Mouse (Mus musculus) myocyte (in vitro differentiated cells): ENCODE measurements around the gene Slc37a1.

Experiments
- MYOD1 ChIP-seq, 3 experiments: IDR thresholded peaks; one replicate each; pipeline ENCODE4 v1.6.1; 2011; ENCODE audit warnings: control low read depth in 2 of 3, low read depth in 2 of 3, mild to moderate bottlenecking in 2 of 3, moderate library complexity in 1 of 3; ENCODE audit not compliant: insufficient read length in 2 of 3, control insufficient read depth in 1 of 3
- POLR2A ChIP-seq: IDR thresholded peaks from one replicate; pipeline ENCODE4 v1.6.1; 2011; ENCODE audit warnings: low read depth, mild to moderate bottlenecking, control low read depth, moderate library complexity; ENCODE audit not compliant: insufficient read length
- USF1 ChIP-seq: IDR thresholded peaks from one replicate; pipeline ENCODE4 v1.6.1; 2011; ENCODE audit warnings: low read depth, mild to moderate bottlenecking, control low read depth, moderate library complexity

DNA sequence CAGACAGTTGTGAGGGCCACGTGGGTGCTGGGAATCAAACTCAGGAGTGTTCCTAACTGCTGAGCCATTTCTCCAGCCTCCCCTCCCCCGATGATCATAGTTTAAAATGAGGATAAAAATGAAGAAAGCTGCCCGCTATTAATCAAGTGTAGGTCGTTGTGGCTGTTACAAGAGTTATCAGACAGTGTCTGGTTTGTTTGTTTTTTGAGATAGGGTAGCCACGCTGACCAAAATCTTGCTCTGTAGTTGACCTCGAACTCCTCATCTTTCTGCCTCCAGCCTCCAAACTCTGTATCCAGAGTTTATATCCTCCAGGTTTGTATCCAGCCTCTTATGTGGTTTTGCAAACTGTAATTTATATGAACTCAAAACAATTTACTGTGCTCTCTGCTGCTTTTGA, 6.3 kb upstream of the Slc37a1 start:
- TF ChIP-seq MYOD1 (IDR thresholded peaks at IDR 0.05; ENCODE audit: control insufficient read depth in 1 of 3, insufficient read length in 2 of 3, low read depth in 2 of 3) (no peak), USF1 (no peak), POLR2A (no peak)
